Mouse (Mus musculus) heart, adult 2 months (tissue): ENCODE measurements at regions not wholly inside any gene's neighbourhood (a gene's known extent, or its start where the extent isn't known, plus 50 kb on each side); places are given as distances from the start of the nearest gene placed in this dataset.

Source experiments
- DNase-seq, 2 experiments: peaks; one replicate each; pipeline ENCODE4 v3.0.0; 2021
- H3K27ac ChIP-seq: fragments of 200-600 bp; 2 replicates; pipeline ENCODE4 v1.8.1; 2022
- H3K27me3 ChIP-seq: fragments of 200-500 bp; 2 replicates; pipeline ENCODE4 v1.6.1; 2012; ENCODE audit warnings: mild to moderate bottlenecking, low read length, inconsistent platforms, mixed read lengths; ENCODE audit not compliant: control insufficient read depth, insufficient read depth
- H3K36me3 ChIP-seq: fragments of 200-500 bp; 2 replicates; pipeline ENCODE4 v1.6.1; 2012; ENCODE audit warnings: low read length, inconsistent platforms; ENCODE audit not compliant: control insufficient read depth, insufficient read depth
- H3K4me1 ChIP-seq: fragments of 200-500 bp; 2 replicates; pipeline ENCODE4 v1.6.1; 2011; ENCODE audit warnings: low read length; ENCODE audit not compliant: control insufficient read depth, insufficient read depth
- H3K4me3 ChIP-seq: fragments of 200-600 bp; 2 replicates; pipeline ENCODE4 v1.8.1; 2022
- H3K79me2 ChIP-seq: fragments of 200-500 bp; replicated peaks from 2 replicates; pipeline ENCODE4 v1.6.1; 2012; ENCODE audit warnings: mild to moderate bottlenecking, inconsistent platforms, low read length, moderate library complexity, mixed read lengths; ENCODE audit not compliant: control insufficient read depth, insufficient read depth
- H3K9ac ChIP-seq: fragments of 200-500 bp; 2 replicates; pipeline ENCODE4 v1.6.1; 2012; ENCODE audit warnings: low read depth, mild to moderate bottlenecking, control low read depth, inconsistent platforms, low read length, mixed read lengths
- POLR2A ChIP-seq: fragments of 200-500 bp; IDR thresholded peaks from 2 replicates; pipeline ENCODE4 v1.6.1; 2011; ENCODE audit warnings: mild to moderate bottlenecking, low read depth, low read length, control low read depth; ENCODE audit not compliant: insufficient read depth
- WGBS: fragments of 180-500 bp; shearing (Covaris S2); methylation state at CpG from one replicate; pipeline ENCODE4 v1.1.7; 2018; 5-methylcytosine and 5-hydroxymethylcytosine counted together
- intact Hi-C: fragments of 180-260 bp; cut with DNase I; formaldehyde crosslinking; loops from one replicate; pipeline ENCODE4 v1.15.1; 2025

GRCm38 (mm10) chr5:74752961-74753360 lies 50.2 kb upstream of the Lnx1 start:
- Histone ChIP-seq H3K4me1 (no peaks in the 10 kb centered on the region), H3K79me2 (no peaks in the 10 kb centered on the region), H3K9ac (no peak overlapping the region), H3K27ac (no peak overlapping the region), H3K27me3 (no peaks in the 10 kb centered on the region), H3K4me3 (no peak overlapping the region), H3K36me3 (no peaks in the 10 kb centered on the region)
- no peak for TF ChIP-seq POLR2A
- no peak for DNase-seq
- intact Hi-C loops: no loop called here
- WGBS: 94% methylated on average over 3 of the region's 3 CpGs
